Mouse (Mus musculus) mouse trophoblast stem cell (cell line): ENCODE measurements around the gene Hoxa6.

Source experiments
- in situ Hi-C, 2 experiments: fragments of 300-500 bp; cut with MseI, MboI; formaldehyde crosslinking; loops; 2 replicates in 1 of 2; 3 replicates in 1 of 2; pipeline ENCODE4 v1.15.1; 2025

The Hoxa6 gene

GRCm38 (mm10) chr6:52208072-52208867, at the start of gene Hoxa6:
Gene Hoxa6, minus strand, starts transcription at chr6:52208722.
- in situ Hi-C loops: loop anchor here (10.0 to 25.0 kb wide), 3 partner anchors 203 to 596 kb away; no protein-coding TSS in a partner anchor

- in situ Hi-C loops: loop anchor here (25.0 kb wide), 3 partner anchors 330 to 580 kb away; no protein-coding TSS in a partner anchor
Observed at GRCm38 (mm10) chr6:52256956-52257355, 48.4 kb upstream of the Hoxa6 start.

DNA sequence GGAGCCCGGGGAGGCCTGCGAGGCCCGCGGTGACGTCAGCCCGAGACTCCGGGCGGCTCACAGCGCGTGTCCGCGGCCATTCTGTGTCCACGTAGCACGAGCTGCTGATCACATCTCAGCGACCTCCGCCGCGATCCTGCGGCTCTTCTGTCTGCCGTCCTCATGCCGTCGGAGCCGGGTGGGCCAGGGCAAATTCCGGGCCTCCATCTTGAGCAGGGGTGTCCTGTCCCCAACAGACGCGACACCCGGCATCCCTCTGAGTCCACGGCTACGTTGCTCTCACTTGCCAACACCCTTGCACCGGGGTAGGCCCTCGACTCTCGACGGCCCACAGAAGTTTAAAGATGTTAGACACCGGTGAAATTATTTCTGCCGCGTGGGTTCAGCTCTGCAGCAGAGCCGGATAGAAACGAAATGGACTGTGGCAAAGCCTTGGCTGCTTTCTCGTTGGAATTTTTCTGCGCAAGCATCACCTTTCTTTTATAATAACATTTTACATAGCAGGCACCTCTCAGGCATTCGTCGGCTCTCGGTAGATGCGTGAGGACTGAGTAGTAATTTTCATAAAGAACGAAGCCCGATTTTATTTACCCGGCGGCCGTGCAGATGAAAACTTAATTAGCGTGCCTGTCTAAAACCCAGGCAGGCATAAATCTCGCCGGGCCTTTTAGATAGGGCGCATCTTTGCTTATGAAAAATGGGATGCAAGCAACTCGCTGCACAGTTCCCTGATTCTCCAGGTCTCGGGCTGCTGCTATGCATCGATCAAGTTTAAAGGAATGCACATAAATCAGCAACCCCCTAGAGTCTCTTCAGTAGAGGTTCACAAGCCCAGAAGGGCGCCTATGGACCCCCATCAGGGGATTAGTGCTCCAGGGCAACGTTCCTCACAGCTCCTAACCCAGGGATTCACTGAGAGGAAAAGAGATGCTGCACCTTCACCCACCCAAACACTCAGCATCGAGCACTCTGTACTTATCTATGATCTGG, 45.3 kb upstream of the Hoxa6 start:
- in situ Hi-C loops: loop anchor here (25.0 kb wide), 3 partner anchors 333 to 583 kb away; no protein-coding TSS in a partner anchor

DNA sequence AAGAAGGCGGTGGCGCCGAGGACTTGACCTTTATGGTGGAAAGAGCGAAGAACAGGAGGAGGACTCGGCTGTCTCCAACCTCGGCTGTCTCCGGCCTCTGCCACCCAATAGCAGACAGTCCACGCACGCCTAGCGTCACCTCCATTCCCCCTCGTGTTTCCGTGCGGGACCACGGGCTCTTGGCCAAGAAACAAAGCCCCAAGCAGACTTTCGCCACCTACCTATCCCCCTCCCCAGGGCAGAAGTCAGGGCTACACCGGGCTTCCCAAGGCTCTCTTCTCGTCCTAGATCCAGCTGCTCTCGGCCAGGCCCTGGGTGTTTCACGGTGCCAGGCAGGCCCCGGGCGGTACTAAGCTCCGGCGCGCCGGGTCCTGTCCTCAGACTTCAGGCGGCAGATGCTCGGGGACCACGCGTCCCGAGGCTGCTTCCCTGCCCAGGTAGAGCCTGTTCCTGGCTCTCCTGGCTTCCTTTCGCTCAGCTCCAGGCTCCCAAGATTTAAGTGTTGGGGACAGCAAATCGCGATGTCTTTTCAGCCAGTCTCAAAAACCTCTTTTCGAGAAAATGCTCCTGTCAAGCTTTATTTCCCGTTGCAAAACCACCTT, 44.4 kb upstream of the Hoxa6 start:
- in situ Hi-C loops: loop anchor here (25.0 kb wide), 3 partner anchors 334 to 584 kb away; no protein-coding TSS in a partner anchor

DNA sequence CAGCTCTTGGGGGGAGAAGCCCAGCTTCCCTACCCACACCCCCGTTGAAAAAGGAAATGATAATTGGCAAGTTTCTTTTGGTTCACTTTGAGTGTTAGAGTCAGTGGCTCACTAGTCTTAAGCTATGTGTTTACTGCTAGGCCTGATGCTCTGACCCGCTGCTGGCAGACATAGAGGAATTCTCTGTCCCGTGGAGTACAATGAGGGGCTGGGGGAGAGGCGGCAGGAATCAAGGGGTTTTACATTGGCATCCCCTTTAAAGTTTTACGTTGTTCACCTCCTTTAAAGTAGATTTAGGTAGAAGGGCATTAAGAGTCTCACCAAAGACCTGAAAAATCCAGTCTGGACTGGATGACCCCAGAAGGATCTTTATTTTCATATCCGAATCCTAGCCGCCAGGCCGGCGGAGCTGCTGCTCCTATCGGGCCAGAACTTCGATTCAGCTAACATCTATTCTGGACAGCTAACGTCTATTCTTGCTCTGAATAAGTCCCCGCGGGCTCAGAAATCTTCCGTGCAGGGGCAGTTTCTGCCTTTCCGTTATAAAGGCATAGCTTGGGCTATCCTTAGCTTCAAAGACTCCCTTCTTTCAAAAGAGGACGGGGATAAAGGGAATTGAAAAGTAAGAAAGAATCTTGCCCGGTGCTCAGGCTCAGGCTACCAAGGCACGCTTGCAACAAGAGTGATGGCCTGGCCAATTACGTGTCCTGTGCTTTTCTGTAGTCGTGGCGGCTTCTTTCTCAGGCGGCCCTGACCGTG, 43.7 kb upstream of the Hoxa6 start:
- in situ Hi-C loops: loop anchor here (25.0 kb wide), 3 partner anchors 335 to 585 kb away; no protein-coding TSS in a partner anchor

GRCm38 (mm10) chr6:52251177-52251879, 42.8 kb upstream of the Hoxa6 start:
- in situ Hi-C loops: loop anchor here (25.0 kb wide), 3 partner anchors 336 to 586 kb away; no protein-coding TSS in a partner anchor

DNA sequence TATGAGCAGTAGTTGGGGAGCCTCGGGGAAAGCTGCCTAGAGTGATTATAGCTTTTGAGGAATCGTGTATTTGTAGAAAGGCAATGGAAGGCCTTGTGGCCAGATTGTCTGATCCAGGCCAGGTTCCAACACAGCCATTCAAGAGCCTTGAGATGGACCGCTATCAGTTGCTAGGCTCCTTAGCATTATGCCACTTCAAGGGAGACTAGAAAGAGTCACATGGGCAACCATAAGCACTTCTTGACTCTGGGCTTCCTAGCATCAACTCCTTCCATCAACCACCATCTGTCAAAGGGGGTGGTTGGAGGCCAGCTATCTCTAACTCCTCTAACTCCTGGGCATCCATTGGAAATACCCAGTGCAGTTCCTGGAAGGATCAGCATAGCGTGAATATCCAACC, 41.3 kb upstream of the Hoxa6 start:
- in situ Hi-C loops: loop anchor here (25.0 kb wide), 3 partner anchors 337 to 587 kb away; no protein-coding TSS in a partner anchor

DNA sequence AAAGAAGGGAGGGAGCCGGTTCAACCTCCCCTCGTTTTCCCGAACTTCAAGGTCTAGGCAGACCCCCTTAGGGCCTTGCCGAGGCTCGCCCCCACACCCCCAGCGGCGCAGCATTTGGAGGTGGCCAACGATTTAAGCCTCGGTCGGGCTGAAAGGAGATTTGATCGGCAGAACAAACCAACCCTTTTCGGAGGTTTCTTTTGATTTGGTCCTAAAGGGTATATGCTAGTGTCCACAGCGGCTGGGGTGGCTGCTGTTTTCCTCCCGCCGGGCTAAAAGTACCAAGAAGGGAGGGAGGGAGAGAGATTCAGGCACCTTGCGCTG, 40.9 kb upstream of the Hoxa6 start:
- in situ Hi-C loops: no loop called here

DNA sequence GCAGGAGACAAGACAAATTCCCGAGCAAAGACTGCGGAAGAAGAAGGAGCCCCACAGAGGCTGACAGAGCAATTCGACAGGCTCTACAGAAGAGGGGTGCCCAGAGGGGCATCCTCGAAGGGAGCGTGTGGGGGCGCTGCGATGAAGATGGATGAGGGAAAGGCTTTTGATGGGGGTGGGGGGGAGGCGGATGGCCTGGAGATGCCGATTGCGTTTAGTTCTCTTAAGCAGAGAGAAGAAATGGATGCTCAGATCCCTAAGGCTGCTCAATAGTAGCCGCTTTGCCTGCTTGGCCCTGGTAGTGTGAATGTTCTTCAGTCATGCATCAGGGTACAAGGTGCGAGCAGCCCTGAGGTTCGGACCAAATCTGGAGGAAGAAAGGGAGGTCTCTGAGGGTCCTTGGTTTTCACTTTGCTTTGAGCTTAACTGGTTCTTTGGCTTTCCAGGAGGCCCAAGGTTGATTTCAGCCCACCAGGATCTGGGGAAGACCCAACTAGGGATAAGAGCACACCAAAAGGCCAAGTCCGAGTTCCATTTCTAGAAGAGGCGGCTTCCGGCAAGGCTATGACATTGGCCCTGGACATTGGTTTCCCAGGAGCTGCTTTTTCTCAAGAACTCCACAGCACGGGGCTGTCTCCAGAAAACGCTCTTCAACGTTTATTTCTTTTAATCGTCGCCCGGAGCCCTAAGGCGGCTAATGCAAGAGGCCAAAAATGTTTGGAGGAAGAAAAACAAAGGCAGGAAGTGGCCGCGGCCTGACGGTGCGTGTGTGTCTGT, 40.3 kb upstream of the Hoxa6 start:
- in situ Hi-C loops: no loop called here

DNA sequence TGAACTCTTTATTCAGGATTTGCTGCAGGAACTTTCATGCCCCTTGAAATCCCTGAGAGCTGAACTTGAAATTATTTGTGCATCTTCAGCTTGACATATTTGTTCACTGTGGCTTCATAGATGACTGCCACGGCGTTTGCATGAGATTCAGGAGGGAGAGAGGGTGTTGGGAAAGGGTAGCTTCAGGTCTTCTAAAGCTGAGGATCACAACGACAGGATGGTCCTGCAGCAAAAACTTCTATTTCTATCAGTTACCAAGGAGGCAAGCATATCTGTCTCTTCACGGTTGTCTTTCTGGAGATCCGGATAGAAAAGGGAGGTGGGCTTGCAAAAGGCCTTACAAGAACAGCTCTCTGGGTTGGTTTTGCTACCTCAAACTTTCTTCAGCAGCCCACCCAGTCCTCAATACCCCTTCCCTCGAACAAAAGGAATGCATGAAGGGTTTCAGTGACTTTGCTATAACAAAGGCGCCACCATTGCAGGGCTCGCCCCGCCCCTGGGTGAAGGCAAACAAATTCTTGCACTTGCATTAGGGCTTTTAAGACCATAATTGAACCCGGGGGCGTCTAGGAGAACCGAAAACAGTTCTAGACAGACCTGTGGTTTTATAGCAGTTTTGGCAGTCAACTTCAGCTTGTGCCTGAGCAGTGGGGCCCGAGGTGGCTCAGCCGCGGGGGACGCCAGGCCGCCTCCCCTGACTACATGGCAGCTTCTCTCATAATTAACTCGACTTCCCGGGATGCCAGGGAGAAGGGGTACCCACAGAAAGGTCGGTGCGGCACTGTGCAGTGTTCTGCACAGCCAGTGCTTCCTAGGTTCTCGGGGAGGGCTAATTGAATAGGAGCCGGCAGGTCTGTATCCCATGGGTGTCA, 39.5 kb upstream of the Hoxa6 start:
- in situ Hi-C loops: no loop called here

DNA sequence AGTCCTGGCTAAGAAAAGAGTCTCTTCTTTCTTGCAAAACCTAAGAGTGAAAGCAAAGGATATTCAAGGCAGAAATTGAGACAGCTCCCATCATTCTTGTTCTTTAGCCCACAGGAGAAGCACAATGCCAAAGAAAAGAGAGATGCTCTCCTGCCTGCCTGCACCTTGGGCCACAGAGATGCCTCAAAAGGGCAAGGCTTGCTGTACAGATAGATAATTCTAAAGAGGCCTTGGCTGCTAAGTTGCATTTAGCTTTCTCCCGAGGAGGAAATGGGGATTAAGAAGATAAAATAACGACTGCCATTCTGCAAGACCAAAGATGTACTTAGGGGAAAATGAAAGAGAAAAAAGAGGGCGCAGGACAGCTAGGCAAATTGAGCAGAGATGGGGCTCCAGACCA, 38.4 kb upstream of the Hoxa6 start:
- in situ Hi-C loops: no loop called here

DNA sequence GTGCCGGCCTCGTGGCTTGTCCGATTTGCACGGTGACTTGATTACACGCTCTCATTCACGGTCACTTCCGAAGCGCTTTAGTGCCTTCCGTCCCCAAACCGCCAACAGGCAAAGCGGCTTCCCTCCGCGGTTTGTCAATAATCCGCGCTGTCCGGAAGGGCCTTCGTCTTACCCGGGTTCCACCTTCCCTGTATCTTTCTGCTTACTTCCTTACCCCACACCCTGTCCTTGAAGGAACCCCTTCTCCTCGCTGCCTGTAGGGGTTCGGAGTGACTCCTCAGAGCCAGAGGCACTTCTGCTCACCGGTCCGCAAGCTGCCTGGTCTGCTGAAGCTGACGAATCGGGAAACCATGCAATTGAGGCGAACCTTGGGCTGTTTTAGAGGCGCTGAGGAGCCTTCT, 37.9 kb upstream of the Hoxa6 start:
- in situ Hi-C loops: no loop called here

DNA sequence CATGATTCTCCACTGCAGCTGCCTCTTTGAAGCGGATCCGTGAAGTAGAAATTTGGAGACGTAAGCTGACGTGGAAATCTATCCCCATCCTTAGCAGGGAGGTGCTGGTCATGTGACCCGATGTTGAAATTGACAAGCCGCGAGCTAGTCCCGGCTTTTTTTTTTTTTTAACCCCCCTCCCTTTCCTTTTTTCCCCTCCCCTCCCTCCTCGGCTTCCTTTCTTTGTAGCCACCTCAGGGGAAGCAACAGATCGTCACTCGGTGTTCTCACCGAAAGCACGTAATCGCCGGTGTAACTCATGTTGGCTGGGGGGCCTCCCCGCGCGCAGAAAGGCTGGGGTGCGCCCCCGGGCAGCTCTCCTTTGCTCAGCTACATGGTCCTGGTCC, 37.2 kb upstream of the Hoxa6 start, which contains the start of gene Hoxa11:
Gene Hoxa11, minus strand, starts transcription at position 54 of the 386 bp plus-strand sequence.
- in situ Hi-C loops: no loop called here

DNA sequence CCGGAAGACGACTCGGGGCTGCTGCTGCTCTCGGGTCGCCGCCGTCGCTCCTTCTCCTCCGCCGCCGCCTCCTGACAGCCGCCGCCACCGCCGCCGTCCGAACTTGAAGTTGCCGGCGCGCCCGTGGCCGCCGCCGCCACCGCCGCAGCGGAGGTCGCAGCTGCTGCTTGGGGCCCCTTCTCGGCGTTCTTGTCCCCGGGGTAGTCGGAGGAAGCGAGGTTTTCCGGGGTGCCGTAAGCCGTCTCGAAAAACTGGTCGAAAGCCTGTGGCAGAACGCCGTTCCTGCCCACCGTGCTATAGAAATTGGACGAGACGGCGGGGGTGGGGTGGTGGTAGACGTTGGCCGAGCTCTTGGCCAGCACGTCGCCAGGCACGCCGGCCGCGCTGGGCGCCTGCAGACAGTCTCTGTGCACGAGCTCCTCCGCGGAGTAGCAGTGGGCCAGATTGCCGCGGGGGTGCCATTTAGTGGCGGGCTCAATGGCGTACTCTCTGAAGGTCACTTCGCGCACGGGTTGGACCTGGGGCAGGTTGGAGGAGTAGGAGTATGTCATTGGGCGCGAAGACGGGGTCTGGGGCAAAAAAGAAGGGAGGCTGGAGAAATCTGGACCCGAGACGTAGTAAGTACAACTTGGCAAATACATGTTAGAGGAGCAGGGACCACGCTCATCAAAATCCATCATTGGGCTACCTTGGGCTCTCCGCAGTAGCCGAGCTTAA, 36.7 kb upstream of the Hoxa6 start:
- in situ Hi-C loops: no loop called here

DNA sequence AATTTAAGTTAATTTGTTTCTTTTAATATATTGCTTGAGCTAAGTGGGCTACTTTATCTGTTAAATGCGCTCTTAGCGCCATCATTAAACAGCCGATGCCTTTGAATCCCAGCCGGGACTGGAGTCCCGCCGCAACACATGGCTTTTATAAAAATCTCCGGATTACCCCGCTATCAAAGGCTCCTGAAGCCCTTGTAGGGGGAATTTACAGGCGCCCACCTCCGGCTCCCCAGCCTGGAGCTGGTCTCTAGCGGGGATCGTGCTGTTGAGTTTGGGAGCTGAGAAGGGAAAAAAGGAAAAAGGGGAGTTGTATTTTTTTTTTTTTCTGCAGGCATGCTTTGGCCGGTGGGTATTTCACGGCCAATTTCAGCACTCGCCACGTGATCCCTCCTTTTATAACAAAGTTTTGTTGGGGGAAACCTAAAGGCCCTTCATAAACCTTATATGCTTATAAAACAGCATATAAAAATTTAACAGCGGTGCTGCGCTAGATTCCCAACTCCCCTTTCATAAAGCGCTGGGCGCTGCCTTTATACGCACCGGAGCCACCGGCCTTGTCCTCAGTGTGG, 36.0 kb upstream of the Hoxa6 start:
- in situ Hi-C loops: no loop called here

DNA sequence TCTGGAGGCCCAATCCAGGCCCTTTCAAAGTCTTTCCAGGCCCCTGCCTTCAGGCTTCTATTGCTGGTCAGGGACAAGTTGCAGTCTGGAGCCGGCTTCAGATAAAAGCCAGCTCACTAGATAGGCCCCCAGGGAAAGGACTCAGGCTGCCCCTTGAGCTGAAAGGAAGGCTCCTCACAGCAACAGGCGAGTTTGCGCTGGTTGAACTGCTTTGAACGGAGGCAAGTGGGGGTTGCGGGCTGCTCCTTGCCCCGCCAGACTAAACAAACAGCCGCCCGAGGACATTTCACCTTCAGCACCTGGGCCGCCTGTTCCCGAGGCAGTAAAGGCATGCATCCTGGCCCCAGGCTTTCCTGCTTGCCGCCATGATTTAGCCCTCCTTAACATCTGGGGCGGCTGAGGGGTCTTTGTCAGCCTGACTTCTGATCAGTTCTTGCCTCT, 35.2 kb upstream of the Hoxa6 start:
- in situ Hi-C loops: no loop called here

DNA sequence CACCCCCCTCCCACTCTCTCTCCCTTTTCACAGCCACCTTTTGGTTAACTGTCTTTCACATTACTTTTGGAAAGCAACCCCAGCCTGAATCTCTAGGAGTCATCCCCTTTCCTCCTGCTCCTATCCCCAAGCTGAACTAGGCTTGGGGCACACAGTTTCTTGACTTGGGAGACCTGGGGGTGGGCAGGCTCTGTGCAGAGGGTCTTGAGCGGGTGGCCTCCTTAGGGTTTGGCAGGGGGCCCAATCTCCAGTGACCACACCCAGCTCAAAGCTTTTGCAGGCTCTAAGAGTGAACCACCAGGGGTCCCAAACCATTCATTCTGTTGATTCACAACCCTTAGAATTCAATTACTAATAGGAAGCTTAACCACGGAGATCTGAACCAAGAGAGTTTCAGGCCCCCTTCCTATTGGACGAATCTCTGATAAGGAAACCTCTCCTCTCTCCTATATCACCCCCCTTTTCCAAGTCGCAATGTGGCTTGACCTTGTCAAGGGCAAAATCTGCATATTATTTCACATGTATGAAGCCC, 34.3 kb upstream of the Hoxa6 start:
- in situ Hi-C loops: no loop called here
